Mouse (Mus musculus) ZHBTc4 (cell line): ENCODE measurements at regions not wholly inside any gene's neighbourhood (a gene's known extent, or its start where the extent isn't known, plus 50 kb on each side); places are given as distances from the start of the nearest gene placed in this dataset.
"Not testable (repeated sequence)": the region's sequence is repeated elsewhere in the genome, so short reads cannot be mapped to it uniquely, and the experiment has no call there.

Experiments
- DNase-seq: peaks from one replicate; pipeline ENCODE4 v3.0.0-alpha.2; 2011; ENCODE audit warnings: low read depth, low spot score

DNA sequence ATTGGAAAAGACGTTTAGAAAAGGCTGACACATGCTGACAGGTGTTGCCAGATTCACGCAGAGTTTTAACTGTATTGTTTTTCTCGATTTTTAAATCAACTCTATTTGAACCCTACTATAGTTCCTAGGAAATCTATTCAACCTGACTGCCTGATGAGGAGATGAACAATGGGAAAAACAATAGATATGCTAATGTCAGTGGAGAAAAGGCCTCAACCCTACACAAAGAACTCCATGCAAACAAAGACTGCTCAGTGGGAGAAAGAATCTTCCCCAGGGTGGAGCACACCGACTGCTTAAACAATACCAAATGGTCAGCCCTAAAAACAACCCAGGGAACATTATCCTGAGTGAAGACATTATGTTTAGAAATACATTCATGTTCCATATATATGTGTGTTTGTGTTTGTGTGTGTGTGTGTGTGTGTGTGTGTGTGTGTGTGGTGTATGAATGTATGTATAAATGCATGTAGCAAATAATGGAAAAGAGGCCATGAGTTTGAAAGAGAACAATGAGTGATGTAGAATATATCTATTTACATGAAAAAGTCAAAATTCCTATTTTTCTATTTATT, 204.1 kb upstream of the Zfp804a start:
- DNase-seq, result peak; percentile 90

DNA sequence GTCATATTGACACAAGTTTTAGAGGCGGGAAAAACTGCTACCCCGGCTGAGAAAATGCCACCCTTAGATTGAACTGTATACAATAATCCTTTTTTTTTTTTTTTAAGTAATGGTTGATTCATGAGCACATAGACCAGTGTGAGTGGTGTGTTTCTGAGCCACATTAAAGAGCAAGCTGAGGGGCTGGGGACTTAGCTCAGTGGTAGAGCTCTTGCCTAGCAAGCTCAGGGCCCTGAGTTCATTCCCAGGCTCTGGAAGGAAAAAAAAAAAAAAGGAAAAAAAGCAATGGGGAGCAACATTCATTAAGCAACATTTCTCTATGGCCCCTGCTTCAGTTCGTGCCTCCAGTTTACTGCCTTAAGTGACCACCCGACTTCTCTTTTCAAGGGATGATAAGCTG, 203.1 kb upstream of the Zfp804a start:
- DNase-seq, result no peak

DNA sequence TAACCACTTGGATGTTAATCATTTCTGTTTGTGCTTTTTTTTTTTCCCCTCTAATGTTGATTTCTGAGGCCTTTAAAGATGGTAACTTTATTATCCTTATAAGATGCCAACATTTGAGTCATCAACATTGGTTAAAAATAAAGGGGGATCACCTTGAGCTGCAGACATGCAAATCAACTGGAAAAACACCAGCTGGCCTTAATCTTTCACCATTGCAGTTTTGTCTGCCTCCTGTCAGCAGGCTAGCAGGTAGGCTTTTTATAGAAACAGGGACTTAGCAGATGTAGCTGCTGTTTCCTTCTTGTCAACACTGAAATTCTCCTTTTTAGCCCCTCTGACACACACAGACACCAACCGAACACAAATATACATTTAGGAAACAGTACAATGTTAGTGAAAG, 167.6 kb upstream of the Zfp804a start:
- DNase-seq, result no peak

DNA sequence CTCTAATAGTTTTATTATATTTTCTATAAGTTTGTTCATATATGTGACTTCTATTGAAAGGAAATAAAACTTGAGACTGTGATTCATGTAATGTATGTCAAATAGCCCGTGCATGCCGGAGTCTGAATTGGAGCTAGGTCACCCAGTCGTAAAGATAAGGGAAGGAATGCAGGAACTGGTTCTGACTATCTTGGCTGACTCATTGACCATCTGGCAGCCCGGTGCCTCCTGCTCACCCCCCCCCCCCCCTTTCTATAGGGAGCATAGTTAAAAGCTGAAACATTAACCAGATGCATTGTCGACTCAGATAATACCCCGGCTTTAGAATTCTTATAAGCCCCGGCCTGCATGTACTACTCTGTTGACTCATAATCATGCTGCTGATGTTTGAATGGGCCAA, 160.5 kb upstream of the Zfp804a start:
- not testable (repeated sequence) for DNase-seq

DNA sequence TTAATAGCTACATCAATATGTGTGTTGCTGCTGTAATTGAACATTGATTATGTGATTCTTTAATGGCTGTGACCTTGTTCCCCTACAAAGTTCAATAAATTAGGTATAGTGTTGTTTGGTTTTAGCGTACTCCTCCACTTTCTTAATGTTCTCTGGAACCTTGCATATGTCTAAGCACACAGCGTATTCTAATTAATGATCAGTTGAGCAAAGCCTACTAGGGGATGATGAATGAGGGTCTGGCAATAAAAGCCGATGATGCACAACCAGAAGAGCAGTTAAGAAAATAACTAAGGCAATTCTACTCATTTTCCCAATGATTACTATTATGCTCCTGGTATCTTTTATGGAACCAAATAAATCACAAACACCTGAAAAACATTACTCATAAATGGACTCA, 113.7 kb upstream of the Zfp804a start:
- no peak for DNase-seq
